Mouse (Mus musculus): ENCODE measurements around the gene Cry2. TPM values are rescaled to one million over a fixed set of nuclear protein-coding genes. Genes with fewer than 3 reads are reported as not detected.
A peak's percentile ranks its signal among the peaks of the same experiment; 100 is the strongest.

Gene Cry2
- total and polyA plus RNA-seq, 2 experiments from 2014 or later = 36.7 to 43.2 TPM

- ATAC-seq = no peak
- H3K36me3 ChIP-seq (ENCODE audit: insufficient read depth) = peaks cover 91% of the 10 kb centered on the region
- no peak for TF ChIP-seq CTCF (IDR thresholded peaks at IDR 0.05; ENCODE audit: low read depth)
- no peaks in the 10 kb centered on the region for H3K9me3 ChIP-seq (ENCODE audit: low read length)
- H3K9ac ChIP-seq = no peak within 1 kb of the TSS
- WGBS = 80% methylated on average over 5 of the region's 5 CpGs
- no peak within 1 kb of the TSS for H3K4me2 ChIP-seq (ENCODE audit: low read depth)
- H3K4me3 ChIP-seq (ENCODE audit: low read depth, low read length) = no peak within 1 kb of the TSS
- H3K27me3 ChIP-seq (ENCODE audit: insufficient read depth, low read length) = no peaks in the 10 kb centered on the region
- no peak within 1 kb of the TSS for H3K27ac ChIP-seq (ENCODE audit: low read depth, low read length)
- DNase-seq = no peak
- no peaks in the 10 kb centered on the region for H3K4me1 ChIP-seq (ENCODE audit: insufficient read depth)
Observed at GRCm38 (mm10) chr2:92381901-92382588, 51.8 kb downstream of the Cry2 start, which contains the start of gene 1700029I15Rik. TSS of gene 1700029I15Rik (plus strand) at chr2:92382538.

GRCm38 (mm10) chr2:92381161-92381560, 52.7 kb downstream of the Cry2 start:
- WGBS = 86% methylated on average over 5 of the region's 5 CpGs
- no peak for TF ChIP-seq CTCF (IDR thresholded peaks at IDR 0.05; ENCODE audit: low read depth)
- Histone ChIP-seq H3K4me3 (ENCODE audit: low read depth, low read length) (no peak overlapping the region), H3K4me1 (ENCODE audit: insufficient read depth) (peaks cover 1% of the 10 kb centered on the region), H3K27ac (ENCODE audit: low read depth, low read length) (no peak overlapping the region), H3K4me2 (ENCODE audit: low read depth) (no peak overlapping the region), H3K36me3 (ENCODE audit: insufficient read depth) (peaks cover 82% of the 10 kb centered on the region), H3K9me3 (ENCODE audit: low read length) (no peaks in the 10 kb centered on the region), H3K27me3 (ENCODE audit: insufficient read depth, low read length) (no peaks in the 10 kb centered on the region), H3K9ac (no peak overlapping the region)
- no peak for DNase-seq
- no peak for ATAC-seq

GRCm38 (mm10) chr2:92380495-92381050, 53.3 kb downstream of the Cry2 start:
- peaks cover 6% of the 10 kb centered on the region for H3K4me1 ChIP-seq (ENCODE audit: insufficient read depth)
- H3K36me3 ChIP-seq (ENCODE audit: insufficient read depth) = peaks cover 77% of the 10 kb centered on the region
- H3K27ac ChIP-seq (ENCODE audit: low read depth, low read length) = no peak overlapping the region
- TF ChIP-seq CTCF (IDR thresholded peaks at IDR 0.05; ENCODE audit: low read depth) = no peak
- H3K9ac ChIP-seq = no peak overlapping the region
- H3K4me2 ChIP-seq (ENCODE audit: low read depth) = no peak overlapping the region
- DNase-seq (no peak), ATAC-seq (no peak)
- no peaks in the 10 kb centered on the region for H3K27me3 ChIP-seq (ENCODE audit: insufficient read depth, low read length)
- 76% methylated on average over 6 of the region's 6 CpGs for WGBS
- no peaks in the 10 kb centered on the region for H3K9me3 ChIP-seq (ENCODE audit: low read length)
- no peak overlapping the region for H3K4me3 ChIP-seq (ENCODE audit: low read depth, low read length)

GRCm38 (mm10) chr2:92379783-92380494, 53.9 kb downstream of the Cry2 start:
- ATAC-seq = no peak
- no peaks in the 10 kb centered on the region for H3K9me3 ChIP-seq (ENCODE audit: low read length)
- H3K27ac ChIP-seq (ENCODE audit: low read depth, low read length) = no peak overlapping the region
- no peak for DNase-seq
- H3K9ac ChIP-seq = no peak overlapping the region
- no peak overlapping the region for H3K4me2 ChIP-seq (ENCODE audit: low read depth)
- no peak overlapping the region for H3K4me3 ChIP-seq (ENCODE audit: low read depth, low read length)
- no peaks in the 10 kb centered on the region for H3K27me3 ChIP-seq (ENCODE audit: insufficient read depth, low read length)
- 82% methylated on average over 17 of the region's 17 CpGs for WGBS
- H3K36me3 ChIP-seq (ENCODE audit: insufficient read depth) = peaks cover 70% of the 10 kb centered on the region
- TF ChIP-seq CTCF (IDR thresholded peaks at IDR 0.05; ENCODE audit: low read depth) = no peak
- peaks cover 6% of the 10 kb centered on the region for H3K4me1 ChIP-seq (ENCODE audit: insufficient read depth)

GRCm38 (mm10) chr2:92377320-92377719, 56.5 kb downstream of the Cry2 start:
- 90% methylated on average over 7 of the region's 7 CpGs for WGBS
- H3K9me3 ChIP-seq (ENCODE audit: low read length) = no peaks in the 10 kb centered on the region
- peaks cover 46% of the 10 kb centered on the region for H3K36me3 ChIP-seq (ENCODE audit: insufficient read depth)
- DNase-seq (no peak), ATAC-seq (no peak)
- H3K9ac ChIP-seq = no peak overlapping the region
- H3K4me3 ChIP-seq (ENCODE audit: low read depth, low read length) = no peak overlapping the region
- TF ChIP-seq CTCF (IDR thresholded peaks at IDR 0.05; ENCODE audit: low read depth) = no peak
- H3K4me2 ChIP-seq (ENCODE audit: low read depth) = no peak overlapping the region
- no peaks in the 10 kb centered on the region for H3K27me3 ChIP-seq (ENCODE audit: insufficient read depth, low read length)
- H3K27ac ChIP-seq (ENCODE audit: low read depth, low read length) = no peak overlapping the region
- peaks cover 14% of the 10 kb centered on the region for H3K4me1 ChIP-seq (ENCODE audit: insufficient read depth)

- Histone ChIP-seq H3K4me3 (ENCODE audit: low read depth, low read length) (peak overlapping the region; percentile 70; the same call in 1 of the 2 replicates), H3K9me3 (ENCODE audit: low read length) (no peaks in the 10 kb centered on the region), H3K27me3 (ENCODE audit: insufficient read depth, low read length) (no peaks in the 10 kb centered on the region; the same call in 1 of the 2 replicates), H3K9ac (peak overlapping the region; percentile 75; the same call in 1 of the 2 replicates), H3K27ac (ENCODE audit: low read depth, low read length) (no peak overlapping the region), H3K4me1 (ENCODE audit: insufficient read depth) (peaks cover 23% of the 10 kb centered on the region), H3K36me3 (ENCODE audit: insufficient read depth) (peaks cover 36% of the 10 kb centered on the region), H3K4me2 (ENCODE audit: low read depth) (peak overlapping the region; percentile 93; the same call in 1 of the 2 replicates)
- DNase-seq = no peak
- ATAC-seq = no peak
- TF ChIP-seq CTCF (IDR thresholded peaks at IDR 0.05; ENCODE audit: low read depth) = no peak
- 86% methylated on average over 6 of the region's 6 CpGs for WGBS
Observed at GRCm38 (mm10) chr2:92376300-92376699, 57.5 kb downstream of the Cry2 start.

- Histone ChIP-seq H3K4me1 (ENCODE audit: insufficient read depth) (peaks cover 23% of the 10 kb centered on the region), H3K9ac (peak overlapping the region; percentile 75), H3K27me3 (ENCODE audit: insufficient read depth, low read length) (no peaks in the 10 kb centered on the region; the same call in 1 of the 2 replicates), H3K27ac (ENCODE audit: low read depth, low read length) (peak overlapping the region; percentile 80), H3K9me3 (ENCODE audit: low read length) (no peaks in the 10 kb centered on the region), H3K4me2 (ENCODE audit: low read depth) (peak overlapping the region; percentile 93), H3K36me3 (ENCODE audit: insufficient read depth) (peaks cover 31% of the 10 kb centered on the region), H3K4me3 (ENCODE audit: low read depth, low read length) (peak overlapping the region; percentile 70)
- 12% methylated on average over 10 of the region's 10 CpGs for WGBS
- DNase-seq (no peak), ATAC-seq (no peak)
- TF ChIP-seq CTCF (IDR thresholded peaks at IDR 0.05; ENCODE audit: low read depth) = no peak
Observed at GRCm38 (mm10) chr2:92375788-92376187, 58.1 kb downstream of the Cry2 start.

Measured in forebrain, postnatal 0 days (tissue).